Mouse (Mus musculus) testis, postnatal 10 days (tissue): ENCODE measurements around the gene Slc39a9.

Experiments
- DNase-seq: peaks from one replicate; pipeline ENCODE4 v3.0.0; 2021; ENCODE audit warnings: low spot score

Slc39a9 gene

DNA sequence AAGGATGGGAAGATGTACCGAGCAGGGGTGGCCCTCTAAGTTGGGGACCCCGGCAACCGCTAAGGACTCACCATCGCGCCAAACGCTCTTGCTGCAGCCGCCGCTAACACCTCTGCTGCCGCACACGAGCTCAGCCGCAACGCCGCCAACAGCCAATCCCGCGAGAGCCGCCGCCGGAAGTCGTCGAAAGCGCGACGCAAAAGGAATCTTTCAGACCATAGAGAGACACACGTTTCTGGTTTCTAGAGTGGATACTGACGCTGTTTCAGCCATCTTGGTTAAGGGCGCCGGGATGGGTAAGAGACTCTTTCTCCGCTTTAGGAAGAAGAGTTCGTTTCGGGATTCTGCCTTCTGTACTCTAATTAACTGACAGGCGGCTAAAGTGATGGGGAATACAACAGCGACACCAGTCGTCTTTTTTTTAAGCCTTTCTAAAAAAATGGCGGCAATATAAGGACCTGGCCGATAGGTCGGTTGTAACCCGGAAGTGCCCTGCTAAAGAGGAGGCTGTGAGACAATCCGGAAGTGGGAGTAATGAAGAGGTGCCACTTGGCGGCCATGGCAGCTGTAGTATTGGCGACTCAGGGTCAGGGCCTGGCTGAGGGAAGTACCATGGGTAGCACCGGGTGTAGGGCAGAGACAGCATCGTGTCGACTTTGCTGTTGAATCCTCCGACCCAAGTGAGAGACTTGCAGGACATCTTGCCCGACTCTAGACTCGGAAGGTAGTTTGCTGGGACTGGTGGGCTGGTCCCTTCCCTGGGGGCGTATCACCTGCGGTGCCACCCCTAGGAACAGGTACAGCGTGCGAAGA, at the start of gene Slc39a9, which contains the start of gene Erh:
Slc39a9 (plus strand) TSS at position 191 of the 813 bp plus-strand sequence.
Erh (minus strand) TSS at position 649 of the 813 bp plus-strand sequence.
- DNase-seq = peak; percentile 92

DNA sequence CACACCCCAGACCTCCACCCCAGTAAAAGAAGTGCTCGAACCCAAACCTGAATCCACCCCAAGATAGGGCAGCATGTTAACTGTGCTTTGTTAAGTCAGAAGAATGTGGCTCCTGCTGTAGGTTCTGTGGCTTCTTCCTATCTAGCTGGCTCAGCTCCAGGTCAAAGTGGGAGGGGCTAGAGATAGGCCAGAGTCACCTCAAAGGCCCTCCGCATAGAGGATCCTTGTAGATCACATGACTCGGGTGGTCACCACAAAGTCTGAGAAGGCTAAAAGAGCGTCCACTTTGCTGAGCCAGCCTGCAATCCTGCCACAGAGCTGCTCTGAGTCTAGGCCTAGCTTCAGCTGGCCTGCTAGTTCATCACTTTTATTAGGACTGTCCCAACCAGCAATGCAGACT, 49.5 kb upstream of the Slc39a9 start:
- no peak for DNase-seq

DNA sequence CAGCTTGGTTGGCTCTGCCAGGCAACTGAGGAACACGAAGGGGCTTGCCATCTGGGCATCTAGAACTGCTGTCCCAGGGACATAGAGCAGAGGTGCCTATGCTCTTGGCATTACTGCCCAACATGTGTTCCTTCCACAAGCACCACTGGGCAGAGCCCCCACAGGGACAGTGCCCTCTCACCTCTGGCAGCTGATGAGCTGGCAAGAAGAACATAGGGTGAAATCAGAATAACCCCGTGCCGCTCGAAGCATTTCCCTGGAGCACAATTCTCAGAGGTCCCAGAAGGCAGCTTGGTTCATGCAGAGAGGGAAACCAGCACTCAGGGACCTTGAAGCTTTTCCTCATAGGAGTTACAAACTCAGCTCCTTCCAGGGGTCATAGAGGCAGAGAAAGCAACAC, 48.9 kb upstream of the Slc39a9 start:
- DNase-seq = no peak

DNA sequence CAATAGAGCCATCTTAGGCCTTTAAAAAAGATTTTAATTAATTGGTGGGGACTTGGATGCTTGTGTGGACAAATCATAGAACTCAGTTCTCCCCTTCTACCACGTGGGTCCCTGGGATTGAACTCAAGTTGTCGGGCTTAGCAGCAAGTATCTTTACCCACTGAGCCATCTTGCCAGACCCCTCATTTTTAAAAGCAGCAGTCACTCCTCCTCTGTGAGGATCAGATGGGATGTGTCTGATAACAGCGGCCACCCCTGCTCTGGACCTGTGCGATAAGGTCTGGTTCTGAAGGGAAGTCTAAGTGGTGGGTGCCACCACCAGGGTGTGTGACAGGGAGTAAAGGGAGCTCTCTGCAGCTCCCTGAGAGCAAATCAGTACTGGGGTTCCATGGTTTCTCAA, 48.1 kb upstream of the Slc39a9 start:
- DNase-seq = no peak

DNA sequence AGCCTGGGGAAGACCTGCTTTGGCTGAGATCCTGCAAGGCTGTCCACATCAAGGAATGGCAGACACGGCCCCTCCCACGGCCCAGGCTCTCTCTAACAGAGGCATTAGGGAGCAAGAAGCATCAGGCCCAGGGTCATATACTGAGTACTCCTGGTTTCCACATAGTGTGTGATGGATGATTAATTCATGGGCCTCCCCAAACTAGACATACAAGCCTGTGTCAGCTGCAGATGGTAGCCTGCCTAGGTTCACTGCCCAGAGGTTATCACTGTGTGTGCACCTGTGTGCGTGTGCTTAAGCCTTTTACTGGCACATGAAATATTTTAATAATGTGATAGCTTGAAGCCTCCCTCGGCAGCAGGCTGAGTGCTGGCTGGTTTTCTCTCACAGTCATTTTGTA, 47.7 kb upstream of the Slc39a9 start:
- no peak for DNase-seq

DNA sequence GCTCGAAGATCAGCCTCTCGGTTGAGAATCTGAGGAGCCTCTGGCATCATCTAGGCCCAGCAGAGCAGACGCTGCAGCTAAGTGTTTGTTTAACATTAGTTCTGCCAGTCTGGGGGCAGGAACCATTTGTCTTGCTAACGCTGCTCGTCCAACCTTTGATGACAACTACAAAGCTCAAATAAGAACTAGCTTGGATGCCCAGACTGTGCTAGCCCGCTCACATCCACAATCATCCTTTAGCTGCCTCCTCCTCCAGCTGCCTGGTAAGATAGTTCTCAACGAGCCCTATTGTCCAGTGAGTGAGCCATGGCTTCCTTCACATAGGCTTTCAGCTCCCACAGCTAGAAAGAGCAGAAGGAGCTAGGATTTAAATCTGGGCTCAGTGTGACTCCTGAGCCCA, 45.4 kb upstream of the Slc39a9 start:
- no peak for DNase-seq

DNA sequence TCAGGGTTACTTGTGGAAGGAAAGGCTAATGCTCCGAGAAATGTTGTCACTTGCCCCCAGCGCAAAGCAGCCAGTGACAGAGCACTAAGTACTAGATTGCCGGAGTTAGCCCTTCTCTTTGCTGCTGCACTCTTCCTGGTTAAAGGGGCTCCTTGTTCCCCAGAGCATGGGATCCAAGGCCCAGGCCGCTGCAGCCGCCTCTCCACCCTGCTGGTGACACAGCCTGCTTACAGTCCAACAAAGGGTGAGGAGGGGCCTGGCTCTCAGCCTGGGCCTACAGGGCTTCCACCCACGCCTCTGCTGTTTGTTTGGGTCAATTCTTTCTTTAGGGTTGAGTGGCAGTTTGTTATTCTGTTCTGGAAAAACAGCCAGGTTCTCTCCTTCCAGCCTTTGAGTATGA, 44.9 kb upstream of the Slc39a9 start:
- DNase-seq = peak; percentile 58

DNA sequence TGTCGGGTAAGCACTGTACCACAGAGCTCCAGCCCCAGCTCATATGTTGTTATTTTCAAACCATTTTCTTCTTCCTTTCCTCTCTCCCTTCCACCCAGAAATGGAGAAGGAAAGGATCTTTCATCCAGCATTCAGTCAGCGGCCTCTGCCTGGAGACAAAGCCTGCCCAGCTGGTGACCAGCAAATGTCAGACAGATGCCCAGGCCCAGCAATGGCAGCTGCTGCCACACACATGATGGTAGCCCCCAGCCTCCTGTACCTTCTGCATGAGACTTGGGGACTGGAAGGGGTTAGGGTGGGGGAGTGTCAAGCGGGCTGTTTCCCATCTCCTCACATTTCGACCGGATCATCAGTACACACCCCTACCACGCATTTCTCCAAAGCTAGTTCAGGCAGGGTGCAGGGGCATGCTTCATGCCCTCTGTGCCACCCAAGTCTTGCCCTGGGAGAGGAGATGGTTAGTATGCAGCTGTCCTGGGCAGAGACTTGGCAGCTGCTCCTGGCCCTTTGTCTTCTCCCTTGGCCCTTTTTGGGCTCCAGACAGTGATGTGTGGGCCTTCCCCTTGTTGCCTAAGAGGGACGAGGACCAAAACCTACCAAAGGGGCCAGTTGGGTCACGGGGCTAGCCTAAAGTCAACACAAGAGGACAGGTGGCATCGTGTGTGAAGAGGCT, 42.0 kb upstream of the Slc39a9 start:
- no peak for DNase-seq

DNA sequence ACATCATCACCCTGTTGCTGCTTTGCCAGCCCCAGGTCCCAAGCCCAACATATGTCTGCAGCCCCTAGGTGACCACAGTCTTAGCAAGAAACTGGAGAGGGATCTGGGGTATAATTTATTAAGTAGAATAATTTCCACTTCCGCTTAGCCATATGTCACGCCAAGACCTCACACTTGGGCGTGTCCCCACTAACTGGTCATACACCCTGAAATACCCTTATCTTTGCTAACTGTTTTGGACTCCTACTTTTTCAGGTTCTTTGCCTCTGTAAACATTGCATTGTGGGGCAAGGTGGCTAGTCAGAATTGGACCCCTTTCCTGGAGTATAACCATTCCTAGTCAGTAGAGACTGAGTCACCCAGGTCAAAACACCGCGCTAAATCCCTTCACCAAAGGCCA, 41.3 kb upstream of the Slc39a9 start:
- DNase-seq = no peak

DNA sequence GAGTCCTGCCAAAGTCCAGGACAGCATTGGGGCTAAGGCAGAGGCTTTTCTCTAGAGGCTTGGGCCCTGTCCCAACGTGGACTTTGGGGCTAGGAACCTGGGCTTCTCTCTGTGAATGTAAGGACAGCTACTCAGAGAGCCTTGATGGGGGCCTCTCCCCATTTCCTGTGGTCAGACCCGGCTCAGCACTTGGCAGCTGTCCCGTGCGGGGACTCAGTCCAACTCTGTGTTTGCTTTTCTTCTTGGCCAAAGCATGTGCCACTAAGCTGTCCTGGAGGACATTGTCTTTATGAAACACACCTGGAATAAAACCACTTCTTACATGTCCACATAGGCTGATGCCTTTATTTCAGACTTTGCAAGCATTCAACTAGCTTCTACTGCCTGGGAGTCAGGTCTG, 40.1 kb upstream of the Slc39a9 start:
- DNase-seq = peak; percentile 61

DNA sequence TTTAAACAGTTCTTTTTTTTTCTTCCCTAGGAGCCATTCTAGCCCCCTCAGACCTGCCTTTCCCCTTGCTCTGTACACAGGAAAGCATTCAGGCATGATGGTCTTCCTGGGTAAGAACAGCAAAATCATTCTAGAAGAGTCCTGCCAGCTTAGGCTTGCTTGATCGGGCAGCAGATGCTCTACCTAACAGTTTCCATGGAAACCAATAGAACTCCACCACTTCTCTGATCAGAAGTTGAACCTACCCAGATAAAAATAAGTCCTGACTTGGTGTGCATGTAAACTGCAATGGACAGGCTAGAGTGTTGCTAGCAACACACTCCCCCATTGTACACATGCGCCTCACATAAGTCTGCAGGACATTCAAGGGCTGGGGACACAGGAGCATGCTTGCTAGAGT, 39.5 kb upstream of the Slc39a9 start:
- DNase-seq = no peak

DNA sequence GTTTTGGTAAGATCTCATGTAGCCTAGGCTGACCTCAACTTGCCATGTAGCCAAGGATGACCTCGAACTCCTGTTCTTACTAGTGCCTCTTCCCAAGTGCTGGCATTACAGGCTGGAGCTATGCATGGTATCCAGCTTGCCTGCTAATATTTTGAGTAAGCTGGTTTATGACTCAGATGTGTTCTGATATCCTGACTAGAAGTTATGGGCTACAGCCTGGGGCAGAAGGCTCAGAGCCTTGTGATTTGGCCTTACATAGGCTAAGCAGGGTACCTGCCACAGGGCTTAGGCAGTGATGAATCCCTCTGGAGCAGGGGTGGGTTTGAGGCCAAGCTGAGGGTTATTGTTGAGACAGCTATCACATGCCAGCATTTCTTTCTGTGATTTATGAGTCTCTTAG, 35.1 kb upstream of the Slc39a9 start:
- no peak for DNase-seq

DNA sequence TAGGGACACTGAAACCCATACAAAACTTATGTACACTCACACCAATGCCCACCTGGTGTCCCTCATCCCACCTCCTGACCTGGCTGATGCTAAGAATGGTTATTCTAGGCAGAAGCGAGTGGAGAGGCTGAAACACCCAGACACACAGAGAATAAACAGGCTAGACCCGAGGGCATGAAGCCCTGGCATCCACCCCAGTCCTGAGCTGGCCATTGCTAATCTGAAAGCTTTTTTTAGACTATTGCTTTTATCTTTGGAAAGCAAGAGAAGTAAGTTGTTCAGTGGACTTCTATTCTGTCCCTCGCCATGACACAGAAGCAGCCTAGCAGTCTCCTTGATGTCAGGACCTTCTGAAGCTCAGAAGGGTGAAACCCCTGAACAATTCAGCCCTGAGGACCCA, 33.8 kb upstream of the Slc39a9 start:
- DNase-seq = no peak

DNA sequence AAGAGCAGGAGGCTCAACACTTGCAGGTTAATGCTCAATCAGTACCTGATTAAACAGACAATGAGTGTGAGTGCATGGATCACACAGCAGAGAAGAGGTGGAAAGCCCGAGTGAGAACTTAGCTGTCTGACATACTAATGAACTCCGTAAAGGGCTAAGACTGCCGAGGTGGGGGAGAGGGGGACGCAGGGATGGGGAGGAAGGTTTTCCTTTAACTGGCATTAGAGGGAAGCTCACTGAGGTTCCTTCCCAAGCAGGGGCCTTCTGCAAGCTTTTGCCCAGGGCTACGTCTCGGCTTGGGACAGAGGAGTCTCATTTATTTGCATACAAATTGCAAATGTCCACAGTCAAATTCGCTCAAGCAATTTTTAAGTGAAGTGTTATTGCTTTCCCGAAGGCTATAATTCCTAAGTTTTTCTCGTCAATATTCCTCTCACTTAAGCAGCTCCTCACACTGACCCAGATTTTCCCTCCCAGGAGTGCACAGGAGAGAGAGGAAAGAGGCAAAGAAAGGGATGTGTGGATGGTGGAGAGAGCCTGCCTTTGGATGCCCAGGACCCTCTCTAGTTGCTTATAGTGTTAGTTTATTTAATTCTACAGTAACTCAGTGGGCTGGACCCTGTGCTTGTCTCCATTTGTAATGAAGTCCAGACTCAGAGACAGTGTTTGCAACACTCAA, 31.4 kb upstream of the Slc39a9 start:
- DNase-seq = no peak

DNA sequence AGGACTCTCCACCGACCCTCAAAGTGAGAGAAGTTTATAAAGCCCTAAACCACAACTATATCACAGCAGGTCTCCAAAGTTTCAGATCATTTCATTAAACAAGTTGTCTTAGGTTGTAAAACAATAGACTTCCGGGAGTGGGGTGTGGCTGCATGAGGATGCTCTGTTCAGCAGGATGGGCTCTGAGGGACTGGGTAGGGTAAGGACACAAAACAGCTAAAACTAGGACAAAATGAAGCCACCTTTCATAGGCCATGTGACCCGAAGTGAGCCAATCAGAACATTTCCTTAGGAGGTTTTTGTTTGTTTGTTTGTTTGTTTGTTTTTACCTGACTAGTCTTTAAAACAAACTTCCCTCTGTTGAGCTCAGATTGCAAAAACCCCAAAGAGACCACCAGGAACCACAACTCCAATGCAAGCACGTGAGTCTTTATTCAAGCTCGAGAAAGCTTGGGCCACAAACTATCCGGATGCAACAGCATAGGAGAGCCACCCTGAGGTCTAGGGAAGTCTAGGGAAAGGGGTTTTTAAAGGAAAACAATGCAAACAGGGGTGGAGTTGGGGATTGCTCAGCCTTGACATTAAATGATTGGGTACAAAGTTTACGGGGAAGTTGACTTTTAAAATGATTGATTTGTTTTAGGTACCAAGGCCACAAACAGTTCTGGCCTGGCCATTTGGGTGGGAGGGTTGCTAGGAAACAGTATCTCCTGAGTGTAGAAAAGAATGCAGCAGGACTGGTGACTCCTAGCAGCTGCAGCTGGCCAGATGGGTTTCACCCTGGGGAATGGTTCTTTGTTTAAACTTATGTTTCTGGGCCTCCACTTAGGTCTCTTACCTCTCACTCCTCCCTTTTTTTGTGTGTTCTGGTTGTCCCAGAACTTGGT, 28.1 kb upstream of the Slc39a9 start:
- no peak for DNase-seq

DNA sequence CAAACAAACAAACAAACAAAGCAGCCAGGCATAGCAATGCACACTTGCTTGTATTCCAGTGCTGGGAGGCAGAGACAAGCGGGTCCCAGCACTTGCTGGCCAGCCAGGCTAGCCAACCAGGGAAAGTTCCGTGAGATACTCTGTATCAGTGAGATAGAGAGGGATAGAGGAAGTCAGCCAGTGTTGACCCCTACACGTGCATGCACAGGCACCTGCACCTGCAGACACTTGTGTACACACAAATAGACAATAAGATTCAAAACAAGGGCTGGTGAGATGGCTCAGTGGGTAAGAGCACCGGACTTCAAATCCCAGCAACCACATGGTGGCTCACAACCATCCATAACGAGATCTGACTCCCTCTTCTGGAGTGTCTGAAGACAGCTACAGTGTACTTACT, 23.2 kb upstream of the Slc39a9 start:
- DNase-seq = no peak

DNA sequence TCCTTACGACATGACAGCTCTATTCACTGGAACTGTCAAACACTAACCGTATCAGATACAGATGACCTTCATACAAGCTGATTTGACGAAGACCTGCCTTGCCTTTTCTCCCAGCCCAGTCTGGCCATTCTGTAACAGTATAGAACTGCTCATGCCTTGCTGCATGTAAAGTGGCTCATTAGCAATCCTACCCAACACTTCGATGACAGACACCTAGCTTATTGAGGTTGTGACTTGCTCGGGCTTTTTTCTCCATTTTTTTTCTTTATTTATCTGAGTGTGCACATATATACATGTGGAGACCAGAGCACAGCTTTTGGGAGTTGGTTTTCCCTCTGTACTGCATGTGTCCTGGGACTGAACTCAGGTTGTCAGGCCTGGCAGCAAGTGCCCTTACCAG, 11.9 kb upstream of the Slc39a9 start:
- DNase-seq = no peak

DNA sequence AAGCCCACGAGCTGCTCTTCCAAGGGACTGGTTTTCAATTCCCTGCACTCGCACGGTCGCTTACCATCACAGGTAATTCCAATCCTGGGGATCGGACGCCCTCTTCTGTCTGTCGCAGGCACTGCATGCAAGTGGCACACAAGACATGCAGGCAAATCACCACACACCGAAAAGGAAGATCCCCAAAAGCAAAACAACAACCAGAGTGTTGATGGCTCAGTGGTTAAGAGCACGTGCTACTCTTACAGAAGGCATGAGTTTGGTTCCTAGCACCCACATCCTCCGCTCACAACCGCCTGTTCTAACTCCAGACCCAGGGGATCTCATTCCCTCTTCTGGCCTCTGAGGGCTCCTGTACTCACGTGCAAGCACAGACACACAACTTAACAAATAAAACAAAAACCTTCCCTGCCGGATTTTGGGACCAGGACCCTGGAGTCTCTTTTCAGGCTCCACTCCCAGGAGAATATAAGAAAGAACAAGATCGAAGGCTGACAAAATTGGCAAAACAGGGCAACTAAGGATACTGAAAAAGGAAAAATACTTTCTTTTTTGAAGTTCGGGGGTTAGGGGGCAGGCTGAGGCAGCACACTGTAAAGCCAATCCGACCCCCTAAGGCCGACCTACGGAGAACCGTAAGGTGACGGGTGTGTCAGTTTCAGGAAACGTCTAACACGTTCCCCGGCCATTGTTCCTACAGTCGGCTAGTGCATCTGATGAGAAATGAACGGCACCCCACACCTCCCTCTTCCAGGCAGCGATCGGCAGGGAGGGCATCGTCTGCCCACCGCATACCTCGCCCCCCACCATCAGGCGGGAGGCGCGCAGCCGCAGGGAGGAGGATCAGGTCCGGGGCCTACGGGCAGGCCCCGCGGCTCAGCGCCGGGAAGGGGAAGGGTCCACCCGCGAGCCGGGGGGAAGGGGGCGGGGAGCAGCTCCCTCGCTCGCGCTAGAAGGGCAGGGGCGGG, 674 bp upstream of the Slc39a9 start:
- DNase-seq = peak; percentile 82

DNA sequence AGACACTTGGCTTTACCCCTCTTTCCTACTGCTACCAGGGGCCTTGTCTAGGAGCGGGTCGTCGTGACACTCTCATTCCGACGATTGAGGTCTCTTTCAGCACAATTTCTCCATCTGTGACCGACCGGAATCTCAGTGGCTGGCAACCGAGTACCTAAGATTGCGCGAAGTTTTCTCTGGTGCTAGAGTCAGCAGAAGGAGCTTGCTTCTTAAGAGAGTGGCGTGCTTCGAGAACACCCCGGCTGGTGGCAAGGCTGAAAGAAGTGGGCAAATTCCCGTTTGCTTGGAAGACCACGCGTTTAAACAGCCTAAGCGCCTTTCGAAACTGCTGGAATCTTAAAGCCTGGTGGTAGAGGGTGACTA, 804 bp downstream of the Slc39a9 start:
- no peak for DNase-seq

DNA sequence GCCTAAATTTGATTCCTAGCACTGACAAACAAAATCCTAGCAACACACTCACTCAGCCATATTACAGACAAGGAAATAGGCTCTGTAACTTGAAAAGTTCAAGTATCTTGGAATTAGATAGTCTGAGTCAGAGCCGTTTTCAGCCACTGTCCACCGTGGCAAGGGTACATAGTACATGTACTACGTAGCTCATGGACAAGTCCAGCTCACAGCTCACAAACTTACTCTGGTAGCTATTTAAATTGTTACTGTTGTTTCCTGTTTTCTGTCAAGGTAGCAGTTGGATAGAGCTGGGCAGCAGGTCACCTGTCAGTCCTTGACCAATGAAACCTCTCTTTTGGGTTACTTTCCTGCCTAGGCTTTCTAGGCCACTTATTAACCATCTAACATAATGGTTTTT, 2.7 kb downstream of the Slc39a9 start:
- no peak for DNase-seq
